Mouse (Mus musculus): ENCODE data around the gene Tbkbp1.
A peak's percentile ranks its signal among the peaks of the same experiment; 100 is the strongest.

The Tbkbp1 gene

GRCm38 (mm10) chr11:97151343-97151801 is at the start of gene Tbkbp1:
Tbkbp1 (minus strand) TSS chr11:97151495.
- no peak for DNase-seq (ENCODE audit: low read depth, low spot score)

- no peak for DNase-seq (ENCODE audit: low read depth, low spot score)
Measured at GRCm38 (mm10) chr11:97199519-97199918, 48.2 kb upstream of the Tbkbp1 start.

GRCm38 (mm10) chr11:97198601-97199000 is 47.3 kb upstream of the Tbkbp1 start:
- DNase-seq (ENCODE audit: low read depth, low spot score) = peak; percentile 61

- DNase-seq (ENCODE audit: low read depth, low spot score) = no peak
Measured at GRCm38 (mm10) chr11:97197021-97197420, 45.7 kb upstream of the Tbkbp1 start.

GRCm38 (mm10) chr11:97196541-97196940 is 45.2 kb upstream of the Tbkbp1 start:
- no peak for DNase-seq (ENCODE audit: low read depth, low spot score)

- peak; percentile 55 for DNase-seq (ENCODE audit: low read depth, low spot score)
Measured at GRCm38 (mm10) chr11:97192621-97192951, 41.3 kb upstream of the Tbkbp1 start.

- peak; percentile 27 for DNase-seq (ENCODE audit: low read depth, low spot score)
Measured at GRCm38 (mm10) chr11:97191915-97192620, 40.8 kb upstream of the Tbkbp1 start.

- peak; percentile 90 for DNase-seq (ENCODE audit: low read depth, low spot score)
Measured at GRCm38 (mm10) chr11:97190992-97191391, 39.7 kb upstream of the Tbkbp1 start.

GRCm38 (mm10) chr11:97189645-97190044 is 38.4 kb upstream of the Tbkbp1 start:
- peak; percentile 67 for DNase-seq (ENCODE audit: low read depth, low spot score)

- peak; percentile 82 for DNase-seq (ENCODE audit: low read depth, low spot score)
Measured at GRCm38 (mm10) chr11:97189231-97189630, 37.9 kb upstream of the Tbkbp1 start.

- DNase-seq (ENCODE audit: low read depth, low spot score) = no peak
Measured at GRCm38 (mm10) chr11:97188643-97188955, 37.3 kb upstream of the Tbkbp1 start.

- peak; percentile 100 for DNase-seq (ENCODE audit: low read depth, low spot score)
Measured at GRCm38 (mm10) chr11:97187764-97188642, 36.7 kb upstream of the Tbkbp1 start, which contains the start of gene Kpnb1. Kpnb1 (minus strand) TSS chr11:97187881.

GRCm38 (mm10) chr11:97186947-97187763 is 35.9 kb upstream of the Tbkbp1 start:
- DNase-seq (ENCODE audit: low read depth, low spot score) = peak; percentile 97

- no peak for DNase-seq (ENCODE audit: low read depth, low spot score)
Measured at GRCm38 (mm10) chr11:97185704-97186614, 34.7 kb upstream of the Tbkbp1 start.

GRCm38 (mm10) chr11:97184875-97185274 is 33.6 kb upstream of the Tbkbp1 start:
- DNase-seq (ENCODE audit: low read depth, low spot score) = no peak

GRCm38 (mm10) chr11:97182446-97182845 is 31.2 kb upstream of the Tbkbp1 start:
- DNase-seq (ENCODE audit: low read depth, low spot score) = no peak

- no peak for DNase-seq (ENCODE audit: low read depth, low spot score)
Measured at GRCm38 (mm10) chr11:97181061-97181460, 29.8 kb upstream of the Tbkbp1 start.

GRCm38 (mm10) chr11:97178198-97178597 is 26.9 kb upstream of the Tbkbp1 start:
- no peak for DNase-seq (ENCODE audit: low read depth, low spot score)

GRCm38 (mm10) chr11:97176851-97177250 is 25.6 kb upstream of the Tbkbp1 start:
- peak; percentile 43 for DNase-seq (ENCODE audit: low read depth, low spot score)

GRCm38 (mm10) chr11:97175499-97175898 is 24.2 kb upstream of the Tbkbp1 start:
- DNase-seq (ENCODE audit: low read depth, low spot score) = no peak

GRCm38 (mm10) chr11:97160341-97160740 is 9.0 kb upstream of the Tbkbp1 start:
- no peak for DNase-seq (ENCODE audit: low read depth, low spot score)

Data from A20 (cell line).